Mouse (Mus musculus) midbrain, embryonic 15.5 days (tissue): ENCODE results near the gene Gm14412. TPM values are rescaled to one million over a fixed set of nuclear protein-coding genes. Genes with fewer than 3 reads are reported as not detected.
"Not testable (repeated sequence)": the region's sequence is repeated elsewhere in the genome, so short reads cannot be mapped to it uniquely, and the experiment has no call there.

Experiments
- ATAC-seq: fragments of 200-750 bp; cut with Nextera tagmentation; replicated peaks from 2 replicates; pipeline ENCODE4 v1.8.0; 2017; ENCODE audit warnings: moderate TSS enrichment
- H3K27ac ChIP-seq: fragments of 300-500 bp; sonication (generic); 2 replicates; pipeline ENCODE4 v1.5.1; 2015; ENCODE audit warnings: mild to moderate bottlenecking, inconsistent platforms
- H3K27me3 ChIP-seq: fragments of 300-500 bp; sonication (generic); replicated peaks from 2 replicates; pipeline ENCODE4 v1.6.1; 2015; ENCODE audit warnings: inconsistent platforms
- H3K36me3 ChIP-seq: fragments of 300-500 bp; sonication (generic); replicated peaks from 2 replicates; pipeline ENCODE4 v1.6.1; 2015; ENCODE audit warnings: inconsistent platforms
- H3K4me1 ChIP-seq: fragments of 300-500 bp; sonication (generic); 2 replicates; pipeline ENCODE4 v1.6.1; 2015; ENCODE audit warnings: inconsistent platforms
- H3K4me2 ChIP-seq: fragments of 300-500 bp; sonication (generic); 2 replicates; pipeline ENCODE4 v1.6.1; 2015; ENCODE audit warnings: inconsistent platforms, mild to moderate bottlenecking, moderate library complexity
- H3K4me3 ChIP-seq: fragments of 300-500 bp; sonication (generic); 2 replicates; pipeline ENCODE4 v1.5.1; 2015; ENCODE audit warnings: mild to moderate bottlenecking, inconsistent platforms
- H3K9ac ChIP-seq: fragments of 300-500 bp; sonication (generic); 2 replicates; pipeline ENCODE4 v1.6.1; 2015; ENCODE audit warnings: mild to moderate bottlenecking, inconsistent platforms
- H3K9me3 ChIP-seq: fragments of 300-500 bp; sonication (generic); 2 replicates; pipeline ENCODE4 v1.6.1; 2016; ENCODE audit warnings: inconsistent platforms
- WGBS: fragments of 180-500 bp; shearing (Covaris S2); methylation state at CpG from one replicate; pipeline ENCODE4 v1.1.7; 2015; ENCODE audit warnings: mixed read lengths; 5-methylcytosine and 5-hydroxymethylcytosine counted together
- polyA plus RNA-seq: library from polyadenylated mRNA; unstranded; fragments of >200 nt; fragmentation: Nextera tagmentation; extraction: Ambion mirVana; gene quantifications from 2 replicates; pipeline ENCODE4 v1.2.1, GENCODE M21; 2015

The Gm14412 gene
- 0.14 and 0.56 TPM in 2 replicates for polyA plus RNA-seq

DNA sequence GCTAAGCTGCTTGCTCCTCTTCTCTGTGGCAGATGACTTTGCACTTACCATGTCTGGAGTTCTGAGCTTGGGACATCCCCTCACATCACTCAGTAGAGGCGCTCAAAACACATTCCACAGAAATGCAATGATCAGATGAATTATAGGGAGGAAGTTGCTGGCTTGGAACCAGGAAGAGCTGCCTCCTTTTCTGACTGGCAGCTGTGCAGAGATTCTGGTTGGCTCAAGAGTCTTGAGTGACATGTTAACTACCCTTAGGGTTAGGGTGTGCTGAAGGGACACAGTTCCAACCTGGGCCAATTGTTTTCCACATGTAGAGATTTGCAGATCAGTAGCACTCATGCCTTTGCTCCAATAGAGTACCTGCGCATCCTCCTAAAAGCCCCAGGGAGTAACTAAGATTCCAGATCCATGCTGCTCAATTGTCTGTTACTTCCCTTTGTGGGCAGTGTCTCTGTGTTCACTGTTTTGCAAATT, at the start of gene Gm14412:
Gene Gm14412, minus strand, starts transcription at position 51 of the 477 bp plus-strand sequence.
- not testable (repeated sequence) for H3K36me3 ChIP-seq, H3K4me1 ChIP-seq, ATAC-seq, H3K4me2 ChIP-seq, H3K4me3 ChIP-seq, H3K27me3 ChIP-seq, H3K9me3 ChIP-seq, H3K27ac ChIP-seq, H3K9ac ChIP-seq
- WGBS = 88% methylated on average over 2 of the region's 2 CpGs

DNA sequence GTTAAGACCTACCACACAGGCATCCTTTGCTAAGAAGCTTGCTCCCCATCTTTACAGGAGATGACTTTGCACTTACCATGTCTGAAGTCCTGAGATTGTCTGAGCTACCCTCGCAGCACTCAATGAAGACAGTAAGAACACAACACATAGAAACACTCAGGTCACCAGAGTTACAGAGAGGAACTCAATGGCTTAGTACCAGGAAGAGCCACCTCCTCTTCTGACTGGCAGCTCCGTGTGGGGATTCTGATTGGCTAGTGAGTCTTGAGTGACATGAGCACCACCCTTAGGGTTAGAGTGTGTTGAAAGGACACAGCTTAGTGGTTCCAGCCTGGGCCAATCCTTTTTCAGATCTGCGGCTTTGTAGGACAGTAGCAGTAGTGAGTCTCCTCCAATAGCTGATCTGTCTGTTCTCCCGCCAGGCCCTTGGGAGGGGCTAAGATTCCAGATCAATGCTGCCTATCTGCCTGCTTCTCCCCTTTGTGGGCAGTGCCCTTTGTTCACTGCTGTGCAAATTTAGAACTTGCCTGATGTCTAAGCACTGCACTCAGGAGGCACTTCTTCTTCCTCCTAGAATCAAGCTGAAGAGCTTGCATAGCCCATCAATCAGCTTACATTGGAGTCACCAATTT, 5.7 kb upstream of the Gm14412 start:
- not testable (repeated sequence) for H3K9me3 ChIP-seq, H3K4me1 ChIP-seq, H3K27ac ChIP-seq, ATAC-seq, H3K4me2 ChIP-seq, H3K27me3 ChIP-seq, H3K9ac ChIP-seq, H3K36me3 ChIP-seq, H3K4me3 ChIP-seq
- WGBS = 85% methylated on average over 4 of the region's 4 CpGs

DNA sequence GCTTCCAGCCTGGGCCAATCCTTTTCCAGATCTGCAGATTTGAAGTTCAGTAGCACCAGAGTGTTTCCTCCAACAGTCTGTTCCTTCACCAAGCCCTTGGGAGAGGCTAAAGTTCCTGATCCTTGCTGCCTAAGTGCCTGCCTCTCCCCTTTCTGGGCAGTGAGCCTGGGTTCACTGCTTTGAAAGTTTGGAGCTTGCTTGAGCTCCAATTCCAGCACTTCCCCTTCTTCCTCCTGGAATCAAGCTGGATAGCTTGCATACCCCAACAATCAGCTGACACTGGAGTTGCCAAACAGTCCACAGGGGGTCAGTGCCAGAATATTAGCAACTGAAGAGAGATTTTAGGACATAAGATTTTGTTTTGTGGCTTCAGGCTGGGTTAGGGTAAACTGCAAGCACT, 2.7 kb downstream of the Gm14412 start:
- not testable (repeated sequence) for ATAC-seq, H3K4me3 ChIP-seq, H3K36me3 ChIP-seq, H3K4me1 ChIP-seq, H3K27me3 ChIP-seq, H3K9me3 ChIP-seq, H3K9ac ChIP-seq, H3K27ac ChIP-seq, H3K4me2 ChIP-seq

DNA sequence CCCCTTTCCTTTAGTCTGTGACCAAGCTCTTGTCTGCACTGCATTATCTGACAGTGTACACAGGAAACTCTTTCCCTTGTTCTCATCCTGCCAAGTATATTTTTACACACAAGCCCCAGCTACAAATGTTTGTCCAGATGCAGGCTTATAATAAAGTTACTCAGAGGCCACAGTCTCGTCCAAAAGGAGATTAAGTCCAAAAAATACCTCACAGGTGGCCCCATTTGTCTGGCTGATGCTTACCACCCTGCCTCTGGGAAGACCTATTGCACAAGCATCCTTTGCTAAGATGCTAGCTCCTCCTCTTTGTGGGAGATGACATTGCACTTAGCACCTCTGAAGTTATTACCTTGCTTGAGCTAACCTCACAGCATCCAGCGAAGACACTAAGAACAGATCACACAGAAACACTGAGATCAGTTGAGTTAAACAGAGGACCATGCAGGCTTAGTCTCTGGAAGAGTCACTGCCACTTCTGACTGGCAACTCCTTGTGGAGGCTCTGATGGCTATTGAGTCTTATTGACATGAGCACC, 3.3 kb downstream of the Gm14412 start:
- not testable (repeated sequence) for H3K4me3 ChIP-seq, ATAC-seq, H3K27ac ChIP-seq, H3K27me3 ChIP-seq, H3K9ac ChIP-seq, H3K4me1 ChIP-seq, H3K36me3 ChIP-seq, H3K4me2 ChIP-seq, H3K9me3 ChIP-seq
- WGBS = 52% methylated on average over 2 of the region's 2 CpGs

DNA sequence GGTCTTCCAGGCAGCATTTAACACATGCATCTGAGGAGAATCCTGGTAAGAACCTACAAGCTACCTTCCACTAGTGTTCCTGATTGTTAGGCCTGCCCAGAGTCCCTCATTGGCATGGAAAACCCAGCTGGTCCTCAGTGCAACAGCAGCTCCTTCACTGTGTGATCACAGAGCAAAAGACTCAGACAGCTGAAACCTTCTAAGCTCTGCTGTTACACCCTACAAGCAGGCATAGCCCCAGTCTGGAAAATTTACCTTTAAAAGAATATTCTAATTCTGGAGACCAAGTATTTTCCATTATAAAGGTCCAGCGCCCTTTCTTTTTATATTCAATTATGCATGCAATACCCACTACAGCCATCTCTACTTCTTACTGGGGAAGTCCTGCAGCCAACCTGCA, 5.1 kb downstream of the Gm14412 start:
- H3K9ac ChIP-seq = no peak overlapping the region
- no peaks in the 10 kb centered on the region for H3K36me3 ChIP-seq
- no peak for ATAC-seq
- 73% methylated on average over 1 of the region's 1 CpGs for WGBS
- H3K27ac ChIP-seq = no peak overlapping the region
- no peak overlapping the region for H3K4me2 ChIP-seq
- no peaks in the 10 kb centered on the region for H3K27me3 ChIP-seq
- peaks cover 8% of the 10 kb centered on the region for H3K9me3 ChIP-seq
- H3K4me3 ChIP-seq = no peak overlapping the region
- no peaks in the 10 kb centered on the region for H3K4me1 ChIP-seq

DNA sequence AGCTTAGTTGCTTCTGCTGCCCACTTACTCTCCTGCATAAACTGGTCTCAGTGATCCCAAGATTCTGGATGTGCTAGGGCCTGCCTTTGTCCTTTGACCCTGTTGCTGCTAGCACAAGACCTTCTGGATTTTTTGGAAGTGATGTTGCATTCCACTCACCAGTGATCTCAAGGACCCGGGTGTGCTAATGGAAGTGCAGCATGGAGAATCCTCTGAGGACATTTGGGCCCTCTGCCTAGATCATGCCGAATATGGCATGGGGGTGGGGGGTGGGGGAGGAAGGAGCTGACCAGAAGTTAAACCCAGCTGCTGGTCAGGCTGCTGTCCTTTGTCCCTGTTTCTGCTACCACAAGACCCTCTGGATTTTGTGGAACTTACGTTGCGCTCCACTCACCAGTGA, 14.5 kb downstream of the Gm14412 start:
- not testable (repeated sequence) for H3K9ac ChIP-seq, H3K9me3 ChIP-seq, H3K27me3 ChIP-seq, H3K4me2 ChIP-seq, H3K36me3 ChIP-seq, H3K27ac ChIP-seq, H3K4me3 ChIP-seq, H3K4me1 ChIP-seq, ATAC-seq
- WGBS = 85% methylated on average over 4 of the region's 4 CpGs

DNA sequence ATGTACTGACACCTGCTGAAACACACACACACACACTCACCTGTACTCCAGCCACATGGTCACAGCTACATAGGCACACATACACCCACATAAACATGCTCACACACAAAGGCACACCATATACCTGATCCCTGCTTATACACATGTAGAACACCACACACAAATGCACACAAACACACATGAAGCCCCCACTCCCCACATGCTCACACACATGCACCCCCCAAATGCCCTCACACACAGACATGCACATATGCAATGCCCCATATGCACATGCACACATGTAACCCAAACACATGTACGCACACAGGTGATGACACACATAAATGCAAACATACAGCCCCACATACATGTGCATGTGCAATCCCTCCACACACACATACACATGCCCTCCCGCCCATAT, 19.1 kb downstream of the Gm14412 start:
- H3K9ac ChIP-seq, H3K4me3 ChIP-seq, H3K4me2 ChIP-seq, ATAC-seq, H3K36me3 ChIP-seq, H3K4me1 ChIP-seq, H3K27ac ChIP-seq, H3K27me3 ChIP-seq, H3K9me3 ChIP-seq: not testable (repeated sequence)
- no CpG with 5 or more reads among the region's 2 CpGs for WGBS

DNA sequence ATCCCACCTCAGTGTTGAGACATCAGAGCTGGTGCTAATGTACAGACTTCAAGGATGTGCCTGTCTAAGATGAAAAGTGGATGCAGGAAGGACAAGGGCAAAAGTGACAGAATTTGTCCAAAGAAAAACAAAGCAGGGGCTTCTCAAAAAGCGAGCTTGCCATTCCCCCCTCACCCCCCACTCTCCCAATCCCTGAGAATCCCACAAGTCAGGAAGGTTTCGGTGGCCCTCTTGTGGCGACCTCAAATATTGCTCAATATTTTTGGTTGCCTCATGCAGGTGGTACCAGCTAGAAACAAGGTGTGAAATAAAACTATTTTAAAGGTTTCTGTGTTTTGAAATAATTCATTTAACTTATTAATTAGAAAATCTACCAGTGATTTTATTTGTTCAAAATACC, 40.4 kb downstream of the Gm14412 start:
- not testable (repeated sequence) for H3K9ac ChIP-seq, H3K9me3 ChIP-seq, H3K27me3 ChIP-seq, H3K4me2 ChIP-seq, ATAC-seq, H3K27ac ChIP-seq, H3K4me3 ChIP-seq, H3K4me1 ChIP-seq, H3K36me3 ChIP-seq
- WGBS = 30% methylated on average over 3 of the region's 3 CpGs

DNA sequence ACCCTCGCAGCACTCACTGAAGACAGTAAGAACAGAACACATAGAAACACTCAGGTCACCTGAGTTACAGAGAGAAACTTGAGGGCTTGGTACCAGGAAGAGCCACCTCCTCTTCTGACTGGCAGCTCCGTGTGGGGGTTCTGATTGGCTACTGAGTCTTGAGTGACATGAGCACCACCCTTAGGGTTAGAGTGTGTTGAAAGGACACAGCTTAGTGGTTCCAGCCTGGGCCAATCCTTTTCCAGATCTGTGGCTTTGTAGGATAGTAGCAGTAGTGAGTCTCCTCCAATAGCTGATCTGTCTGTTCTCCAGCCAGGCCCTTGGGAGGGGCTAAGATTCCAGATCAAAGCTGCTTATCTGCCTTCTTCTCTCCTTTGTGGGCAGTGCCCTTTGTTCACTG, 46.4 kb downstream of the Gm14412 start:
- not testable (repeated sequence) for H3K9me3 ChIP-seq, H3K9ac ChIP-seq, H3K27ac ChIP-seq, H3K4me2 ChIP-seq, ATAC-seq, H3K4me1 ChIP-seq, H3K4me3 ChIP-seq, H3K27me3 ChIP-seq, H3K36me3 ChIP-seq
- WGBS = 76% methylated on average over 2 of the region's 2 CpGs

DNA sequence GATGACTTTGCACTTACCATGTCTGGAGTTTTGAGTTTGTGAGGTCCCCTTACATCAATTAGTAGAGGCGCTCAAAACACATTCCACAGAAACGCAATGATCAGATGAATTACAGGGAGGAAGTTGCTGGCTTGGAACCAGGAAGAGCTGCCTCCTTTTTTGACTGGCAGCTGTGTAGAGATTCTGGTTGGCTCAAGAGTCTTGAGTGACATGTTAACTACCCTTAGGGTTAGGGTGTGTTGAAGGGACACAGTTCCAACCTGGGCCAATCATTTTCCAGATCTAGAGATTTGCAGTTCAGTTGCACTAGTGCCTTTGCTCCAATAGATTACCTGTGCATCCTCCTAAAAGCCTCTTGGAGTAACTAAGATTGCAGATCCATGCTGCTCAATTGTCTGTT, 51.9 kb downstream of the Gm14412 start:
- H3K4me1 ChIP-seq, H3K27me3 ChIP-seq, H3K27ac ChIP-seq, H3K4me3 ChIP-seq, H3K4me2 ChIP-seq, H3K9me3 ChIP-seq, H3K9ac ChIP-seq, H3K36me3 ChIP-seq, ATAC-seq: not testable (repeated sequence)
- 86% methylated on average over 2 of the region's 2 CpGs for WGBS

DNA sequence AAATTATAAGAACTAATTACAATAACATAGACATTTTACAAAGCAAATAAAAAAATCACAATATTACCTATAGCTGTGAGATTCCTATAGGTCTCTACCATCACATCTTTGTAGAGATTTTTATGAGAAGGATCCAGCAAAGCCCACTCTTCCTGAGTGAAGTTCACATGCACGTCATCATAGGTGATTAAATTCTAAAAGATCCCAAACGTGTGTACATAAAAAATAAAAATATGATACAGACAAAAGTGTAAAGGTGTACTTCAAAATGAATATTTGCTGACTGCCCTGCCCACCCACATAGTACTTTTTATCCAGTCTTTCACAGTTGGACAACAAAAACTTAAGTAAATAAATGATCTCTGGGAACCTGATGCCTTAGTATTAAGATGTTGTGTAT, 57.2 kb downstream of the Gm14412 start, which contains the start of gene Gm14409:
Gene Gm14409, minus strand, starts transcription at position 101 of the 400 bp plus-strand sequence.
- H3K27me3 ChIP-seq, H3K4me2 ChIP-seq, ATAC-seq, H3K9ac ChIP-seq, H3K4me1 ChIP-seq, H3K36me3 ChIP-seq, H3K4me3 ChIP-seq, H3K27ac ChIP-seq, H3K9me3 ChIP-seq: not testable (repeated sequence)
- no CpG with 5 or more reads among the region's 2 CpGs for WGBS
